Mouse (Mus musculus): ENCODE results near the gene Vdr. TPM values are rescaled to one million over a fixed set of nuclear protein-coding genes. Genes with fewer than 3 reads are reported as not detected.

Vdr gene
- total and polyA plus RNA-seq, 2 experiments from 2014 or later: 0.12 to 0.27 TPM

GRCm38 (mm10) chr15:97929259-97929824 lies 18.9 kb upstream of the Vdr start:
- no peaks in the 10 kb centered on the region for H3K36me3 ChIP-seq (ENCODE audit: insufficient read depth, low read length)
- ATAC-seq (ENCODE audit: low FRiP score): no peak
- no peak overlapping the region for H3K4me2 ChIP-seq (ENCODE audit: low read depth, low read length, poor library complexity, severe bottlenecking)
- no peak for TF ChIP-seq CTCF (IDR thresholded peaks at IDR 0.05)
- no peak for DNase-seq (ENCODE audit: low spot score)
- H3K9ac ChIP-seq (replicated peaks; ENCODE audit: low read length, poor library complexity, severe bottlenecking): no peak overlapping the region
- WGBS: 59% methylated on average over 13 of the region's 13 CpGs
- no peak overlapping the region for H3K27ac ChIP-seq (ENCODE audit: low read depth, low read length)
- no peaks in the 10 kb centered on the region for H3K27me3 ChIP-seq (ENCODE audit: insufficient read depth, low read length)
- no peaks in the 10 kb centered on the region for H3K4me1 ChIP-seq (ENCODE audit: insufficient read depth, low read length)
- H3K4me3 ChIP-seq (ENCODE audit: low read depth, low read length): no peak overlapping the region
- H3K9me3 ChIP-seq (ENCODE audit: low read length): no peaks in the 10 kb centered on the region

GRCm38 (mm10) chr15:97927821-97928220 lies 17.4 kb upstream of the Vdr start:
- no peak for DNase-seq (ENCODE audit: low spot score)
- Histone ChIP-seq H3K36me3 (ENCODE audit: insufficient read depth, low read length) (no peaks in the 10 kb centered on the region), H3K9ac (replicated peaks; ENCODE audit: low read length, poor library complexity, severe bottlenecking) (no peak overlapping the region), H3K27me3 (ENCODE audit: insufficient read depth, low read length) (no peaks in the 10 kb centered on the region), H3K4me1 (ENCODE audit: insufficient read depth, low read length) (no peaks in the 10 kb centered on the region), H3K27ac (ENCODE audit: low read depth, low read length) (no peak overlapping the region), H3K9me3 (ENCODE audit: low read length) (no peaks in the 10 kb centered on the region), H3K4me3 (ENCODE audit: low read depth, low read length) (no peak overlapping the region), H3K4me2 (ENCODE audit: low read depth, low read length, poor library complexity, severe bottlenecking) (no peak overlapping the region)
- ATAC-seq (ENCODE audit: low FRiP score): no peak
- 83% methylated on average over 6 of the region's 6 CpGs for WGBS
- TF ChIP-seq CTCF (IDR thresholded peaks at IDR 0.05): no peak

- DNase-seq (ENCODE audit: low spot score) (no peak), ATAC-seq (ENCODE audit: low FRiP score) (no peak)
- no peaks in the 10 kb centered on the region for H3K9me3 ChIP-seq (ENCODE audit: low read length)
- WGBS: 70% methylated on average over 4 of the region's 4 CpGs
- no peak overlapping the region for H3K27ac ChIP-seq (ENCODE audit: low read depth, low read length)
- no peak overlapping the region for H3K9ac ChIP-seq (replicated peaks; ENCODE audit: low read length, poor library complexity, severe bottlenecking)
- H3K27me3 ChIP-seq (ENCODE audit: insufficient read depth, low read length): no peaks in the 10 kb centered on the region
- H3K36me3 ChIP-seq (ENCODE audit: insufficient read depth, low read length): no peaks in the 10 kb centered on the region
- H3K4me3 ChIP-seq (ENCODE audit: low read depth, low read length): no peak overlapping the region
- H3K4me2 ChIP-seq (ENCODE audit: low read depth, low read length, poor library complexity, severe bottlenecking): no peak overlapping the region
- no peak for TF ChIP-seq CTCF (IDR thresholded peaks at IDR 0.05)
- H3K4me1 ChIP-seq (ENCODE audit: insufficient read depth, low read length): no peaks in the 10 kb centered on the region
Observed at GRCm38 (mm10) chr15:97927018-97927417, 16.6 kb upstream of the Vdr start.

GRCm38 (mm10) chr15:97922421-97922820 lies 12.0 kb upstream of the Vdr start:
- H3K27ac ChIP-seq (ENCODE audit: low read depth, low read length): no peak overlapping the region
- H3K4me1 ChIP-seq (ENCODE audit: insufficient read depth, low read length): no peaks in the 10 kb centered on the region
- no peaks in the 10 kb centered on the region for H3K27me3 ChIP-seq (ENCODE audit: insufficient read depth, low read length)
- no peak overlapping the region for H3K4me3 ChIP-seq (ENCODE audit: low read depth, low read length)
- ATAC-seq (ENCODE audit: low FRiP score) (no peak), DNase-seq (ENCODE audit: low spot score) (no peak)
- no peaks in the 10 kb centered on the region for H3K9me3 ChIP-seq (ENCODE audit: low read length)
- TF ChIP-seq CTCF (IDR thresholded peaks at IDR 0.05): no peak
- no peak overlapping the region for H3K4me2 ChIP-seq (ENCODE audit: low read depth, low read length, poor library complexity, severe bottlenecking)
- WGBS: 92% methylated on average over 2 of the region's 2 CpGs
- no peak overlapping the region for H3K9ac ChIP-seq (replicated peaks; ENCODE audit: low read length, poor library complexity, severe bottlenecking)
- H3K36me3 ChIP-seq (ENCODE audit: insufficient read depth, low read length): no peaks in the 10 kb centered on the region

GRCm38 (mm10) chr15:97921796-97922195 lies 11.4 kb upstream of the Vdr start:
- WGBS: 94% methylated on average over 9 of the region's 9 CpGs
- DNase-seq (ENCODE audit: low spot score) (no peak), ATAC-seq (ENCODE audit: low FRiP score) (no peak)
- H3K9ac ChIP-seq (replicated peaks; ENCODE audit: low read length, poor library complexity, severe bottlenecking): no peak overlapping the region
- no peak overlapping the region for H3K4me2 ChIP-seq (ENCODE audit: low read depth, low read length, poor library complexity, severe bottlenecking)
- no peak overlapping the region for H3K27ac ChIP-seq (ENCODE audit: low read depth, low read length)
- no peak for TF ChIP-seq CTCF (IDR thresholded peaks at IDR 0.05)
- no peaks in the 10 kb centered on the region for H3K4me1 ChIP-seq (ENCODE audit: insufficient read depth, low read length)
- H3K36me3 ChIP-seq (ENCODE audit: insufficient read depth, low read length): no peaks in the 10 kb centered on the region
- no peak overlapping the region for H3K4me3 ChIP-seq (ENCODE audit: low read depth, low read length)
- no peaks in the 10 kb centered on the region for H3K27me3 ChIP-seq (ENCODE audit: insufficient read depth, low read length)
- H3K9me3 ChIP-seq (ENCODE audit: low read length): no peaks in the 10 kb centered on the region

GRCm38 (mm10) chr15:97920306-97920705 lies 9.9 kb upstream of the Vdr start:
- ATAC-seq (ENCODE audit: low FRiP score): no peak
- Histone ChIP-seq H3K27me3 (ENCODE audit: insufficient read depth, low read length) (no peaks in the 10 kb centered on the region), H3K4me1 (ENCODE audit: insufficient read depth, low read length) (no peaks in the 10 kb centered on the region), H3K4me2 (ENCODE audit: low read depth, low read length, poor library complexity, severe bottlenecking) (no peak overlapping the region), H3K9ac (replicated peaks; ENCODE audit: low read length, poor library complexity, severe bottlenecking) (no peak overlapping the region), H3K9me3 (ENCODE audit: low read length) (no peaks in the 10 kb centered on the region), H3K36me3 (ENCODE audit: insufficient read depth, low read length) (no peaks in the 10 kb centered on the region), H3K4me3 (ENCODE audit: low read depth, low read length) (no peak overlapping the region), H3K27ac (ENCODE audit: low read depth, low read length) (no peak overlapping the region)
- DNase-seq (ENCODE audit: low spot score): no peak
- 61% methylated on average over 5 of the region's 5 CpGs for WGBS
- no peak for TF ChIP-seq CTCF (IDR thresholded peaks at IDR 0.05)

Measured in midbrain, postnatal 0 days (tissue).